Comparison of ENCODE assay signal across 8 mouse cellular contexts in genomic region chr4:129741974-129742231, GRCm38 (mm10). TPM values are rescaled to one million over a fixed set of nuclear protein-coding genes. Genes with fewer than 3 reads are reported as not detected.
A peak's percentile ranks its signal among the peaks of the same experiment; 100 is the strongest.
DNase-seq lines count a peak whose midpoint lies in the region; ATAC-seq and TF ChIP-seq lines count a peak whose summit lies in the region.

No protein-coding gene starts in this region.

- peak overlapping the region; percentile 94 for H3K9ac ChIP-seq in heart, embryonic 11.5 days (ENCODE audit: low read depth, low read length)
- H3K9ac ChIP-seq in heart, postnatal 0 days (replicated peaks; ENCODE audit: low read depth, low read length) = peak overlapping the region; percentile 95

- no peak for DNase-seq in heart, postnatal 36 days
- DNase-seq in G1E (ENCODE audit: low spot score) = no peak
- no peak for DNase-seq in heart, postnatal 0 days (ENCODE audit: low spot score)
- no peak for DNase-seq in right cerebral cortex, postnatal 4 days
- DNase-seq in frontal cortex, postnatal 36 days (ENCODE audit: low spot score in 2 of 2) = no peak
- DNase-seq in embryo, embryonic 11 days = no peak

- no peaks in the 10 kb centered on the region for H3K36me3 ChIP-seq in heart, embryonic 11.5 days (ENCODE audit: control insufficient read depth, insufficient read depth, low read length)
- H3K36me3 ChIP-seq in G1E (replicated peaks) = peaks cover 19% of the 10 kb centered on the region
- H3K36me3 ChIP-seq in heart, postnatal 0 days (replicated peaks; ENCODE audit: control insufficient read depth, insufficient read depth, low read length) = no peaks in the 10 kb centered on the region

- H3K4me1 ChIP-seq in heart, embryonic 11.5 days (ENCODE audit: control insufficient read depth, insufficient read depth, low read length) = peaks cover 21% of the 10 kb centered on the region
- peaks cover 50% of the 10 kb centered on the region for H3K4me1 ChIP-seq in G1E (ENCODE audit: insufficient read depth, low read depth, low read length)
- H3K4me1 ChIP-seq in heart, postnatal 0 days (ENCODE audit: control insufficient read depth, insufficient read depth) = peaks cover 23% of the 10 kb centered on the region

- ATAC-seq in heart, embryonic 11.5 days (replicated peaks; ENCODE audit: insufficient number of reproducible peaks, low FRiP score, low TSS enrichment) = peak; percentile 28
- no peak for ATAC-seq in G1E (ENCODE audit: extremely low read depth, insufficient number of reproducible peaks, low FRiP score, poor library complexity, severe bottlenecking)
- peak; percentile 22 for ATAC-seq in heart, postnatal 0 days (ENCODE audit: insufficient read depth, low read depth)
- peak; percentile 26; the same call in 1 of the 2 replicates for ATAC-seq in megakaryocyte, adult 5-6 weeks (ENCODE audit: poor library complexity, severe bottlenecking)

- no peaks in the 10 kb centered on the region for H3K27me3 ChIP-seq in heart, embryonic 11.5 days (ENCODE audit: control insufficient read depth, insufficient read depth, low read length)
- H3K27me3 ChIP-seq in G1E (ENCODE audit: insufficient read depth, low read length) = no peaks in the 10 kb centered on the region
- no peaks in the 10 kb centered on the region for H3K27me3 ChIP-seq in heart, postnatal 0 days (ENCODE audit: control insufficient read depth, insufficient read depth, low read length)

- no peak for TF ChIP-seq EP300 in heart, postnatal 0 days (IDR thresholded peaks at IDR 0.05; ENCODE audit: low read depth)

- intact Hi-C loops in heart, postnatal 36 days (cut with DNase I) = loop anchor here (5.0 kb wide), 2 partner anchors 40 to 75 kb away; no protein-coding TSS in a partner anchor

- peak overlapping the region; percentile 65 for H3K4me2 ChIP-seq in heart, embryonic 11.5 days
- H3K4me2 ChIP-seq in heart, postnatal 0 days (ENCODE audit: low read depth, low read length) = peak overlapping the region; percentile 88

- under 1% methylated on average over 34 of the region's 34 CpGs for WGBS in heart, embryonic 11.5 days (ENCODE audit: insufficient replicate concordance)
- WGBS in heart, postnatal 0 days = under 1% methylated on average over 26 of the region's 34 CpGs

- no peak for TF ChIP-seq CTCF in G1E (IDR thresholded peaks at IDR 0.05; ENCODE audit: low read depth, low read length)
- no peak for TF ChIP-seq CTCF in heart, postnatal 0 days (IDR thresholded peaks at IDR 0.05; ENCODE audit: low read depth)

- no peaks in the 10 kb centered on the region for H3K9me3 ChIP-seq in heart, embryonic 11.5 days (replicated peaks; ENCODE audit: control insufficient read depth, low read length)
- H3K9me3 ChIP-seq in G1E (replicated peaks) = no peaks in the 10 kb centered on the region
- no peaks in the 10 kb centered on the region for H3K9me3 ChIP-seq in heart, postnatal 0 days (replicated peaks; ENCODE audit: control insufficient read depth, low read length)

- H3K4me3 ChIP-seq in heart, embryonic 11.5 days (ENCODE audit: low read depth, low read length) = peak overlapping the region; percentile 81
- H3K4me3 ChIP-seq in G1E (ENCODE audit: low read depth, low read length) = peak overlapping the region; percentile 98
- peak overlapping the region; percentile 82 for H3K4me3 ChIP-seq in heart, postnatal 0 days (ENCODE audit: low read depth, low read length)

- peak overlapping the region; percentile 100 for H3K27ac ChIP-seq in heart, embryonic 11.5 days (ENCODE audit: low read depth, low read length)
- peak overlapping the region; percentile 93 for H3K27ac ChIP-seq in heart, postnatal 0 days (ENCODE audit: low read depth)

RNA-seq across cellular contexts. Expression of gene Khdrbs1, which starts 0.2 kb away (rescaled TPM):
- polyA plus RNA-seq in heart, embryonic 11.5 days (2014; fragmentation: Nextera tagmentation; extraction: Ambion mirVana) = 73.0 and 83.1 TPM in 2 replicates
- total RNA-seq in heart, postnatal 36 days (2021) = 10 to 100 TPM; 35.4 to 44.2 TPM
- total RNA-seq in G1E (2014; fragmentation: Nextera tagmentation) (133 and 137 TPM in 2 replicates), G1E (2017) (72.6 and 87.2 TPM in 2 replicates)
- polyA plus RNA-seq in G1E (2012) = 260 and 353 TPM in 2 replicates
- 43.5 and 47.8 TPM in 2 replicates for total RNA-seq in heart, postnatal 0 days (2014; rRNA removed; ENCODE audit: low replicate concordance)
- polyA plus RNA-seq in heart, postnatal 0 days (2015; fragmentation: Nextera tagmentation; extraction: Ambion mirVana) = 42.2 and 44.7 TPM in 2 replicates
- 83.6 and 94.7 TPM in 2 replicates for total RNA-seq in megakaryocyte, adult 5-6 weeks (2015)
- total RNA-seq in megakaryocyte, adult 5-6 weeks (2017) = 69.9 and 89.8 TPM in 2 replicates

RNA-seq across cellular contexts. Expression of gene Tmem39b, which starts 45.3 kb away (rescaled TPM):
- 12.3 and 16.1 TPM in 2 replicates for polyA plus RNA-seq in heart, embryonic 11.5 days (2014; fragmentation: Nextera tagmentation; extraction: Ambion mirVana)
- 1 to 10 TPM; 4.1 to 4.7 TPM for total RNA-seq in heart, postnatal 36 days (2021)
- total RNA-seq in G1E (2014; fragmentation: Nextera tagmentation) = 18.3 and 24.8 TPM in 2 replicates
- total RNA-seq in G1E (2017) = 2.1 and 3.9 TPM in 2 replicates
- 31.1 and 34.3 TPM in 2 replicates for polyA plus RNA-seq in G1E (2012)
- 3.6 and 11.8 TPM in 2 replicates for total RNA-seq in heart, postnatal 0 days (2014; rRNA removed; ENCODE audit: low replicate concordance)
- polyA plus RNA-seq in heart, postnatal 0 days (2015; fragmentation: Nextera tagmentation; extraction: Ambion mirVana) = 3.9 and 4.1 TPM in 2 replicates
- total RNA-seq in megakaryocyte, adult 5-6 weeks (2015) = 11.3 and 20.2 TPM in 2 replicates
- 2.6 and 10.9 TPM in 2 replicates for total RNA-seq in megakaryocyte, adult 5-6 weeks (2017)
